Mouse (Mus musculus) brain, embryonic 14.5 days (tissue): Measurements from ENCODE around the gene Zcchc10.

Experiments used
- CTCF ChIP-seq: fragments of 200-500 bp; IDR thresholded peaks from 2 replicates; pipeline ENCODE4 v1.5.1; 2012; ENCODE audit warnings: inconsistent platforms, mild to moderate bottlenecking, moderate library complexity, borderline replicate concordance; ENCODE audit not compliant: insufficient read depth, insufficient read length; ENCODE audit errors: extremely low read depth
- POLR2A ChIP-seq: fragments of 200-500 bp; IDR thresholded peaks from 2 replicates; pipeline ENCODE4 v1.6.1; 2012; ENCODE audit warnings: mild to moderate bottlenecking, inconsistent platforms, borderline replicate concordance; ENCODE audit not compliant: poor library complexity, insufficient read depth, insufficient read length, severe bottlenecking; ENCODE audit errors: extremely low read depth

- no peak for TF ChIP-seq POLR2A
- TF ChIP-seq CTCF = no peak
Observed at GRCm38 (mm10) chr11:53308251-53308864, 16.1 kb upstream of the Zcchc10 start.
